Mouse (Mus musculus) macrophage (primary cell): ENCODE data around the gene Scamp4. TPM values are rescaled to one million over a fixed set of nuclear protein-coding genes. Genes with fewer than 3 reads are reported as not detected.

ENCODE experiments used
- H3K27ac ChIP-seq: fragments of 350-480 bp; formaldehyde crosslinking; 2 replicates; pipeline ENCODE4 v1.9.0; 2021
- H3K36me3 ChIP-seq: fragments of 350-480 bp; formaldehyde crosslinking; 2 replicates; pipeline ENCODE4 v1.9.0; 2021; ENCODE audit errors: inconsistent target
- H3K4me3 ChIP-seq: fragments of 350-480 bp; formaldehyde crosslinking; 2 replicates; pipeline ENCODE4 v1.9.0; 2021; ENCODE audit errors: inconsistent target
- H3K79me2 ChIP-seq: fragments of 350-480 bp; formaldehyde crosslinking; 2 replicates; pipeline ENCODE4 v1.9.0; 2021; ENCODE audit errors: inconsistent target
- WGBS: methylation state at CpG from one replicate; pipeline ENCODE4 v1.1.7; 2026; ENCODE audit warnings: inconsistent platforms; ENCODE audit not compliant: missing documents; 5-methylcytosine and 5-hydroxymethylcytosine counted together
- polyA plus RNA-seq: library from polyadenylated mRNA; stranded (reverse); fragments of 250-400 nt; gene quantifications from 3 replicates; pipeline ENCODE4 v1.2.4, GENCODE M21; 2018; ENCODE audit warnings: inconsistent platforms

The Scamp4 gene
- polyA plus RNA-seq, 1 experiment from 2014 or later = 34.4 TPM

DNA sequence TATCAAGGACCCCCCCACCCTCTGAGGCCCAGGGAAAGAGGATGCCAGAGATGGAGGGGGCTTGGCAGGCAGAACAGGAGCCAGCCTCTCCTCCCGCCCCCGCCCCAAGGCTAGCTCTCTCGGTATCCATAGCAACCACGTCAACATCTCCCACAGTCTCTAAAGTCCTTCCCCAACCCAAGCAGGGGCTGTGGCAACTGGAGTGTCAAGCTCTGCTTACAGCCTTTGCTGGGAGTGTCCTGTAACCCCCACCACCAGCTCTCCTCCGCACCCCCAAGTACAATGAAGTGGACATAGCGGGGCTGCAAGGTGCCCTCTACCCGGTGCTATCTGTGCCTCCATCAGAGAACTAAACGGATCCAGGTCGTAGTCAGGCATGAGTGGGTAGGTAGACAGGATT, 28.7 kb upstream of the Scamp4 start:
- H3K27ac ChIP-seq = no peak overlapping the region
- H3K79me2 ChIP-seq = peaks cover 71% of the 10 kb centered on the region
- H3K4me3 ChIP-seq = no peak overlapping the region
- H3K36me3 ChIP-seq = no peaks in the 10 kb centered on the region
- 97% methylated on average over 7 of the region's 9 CpGs for WGBS

DNA sequence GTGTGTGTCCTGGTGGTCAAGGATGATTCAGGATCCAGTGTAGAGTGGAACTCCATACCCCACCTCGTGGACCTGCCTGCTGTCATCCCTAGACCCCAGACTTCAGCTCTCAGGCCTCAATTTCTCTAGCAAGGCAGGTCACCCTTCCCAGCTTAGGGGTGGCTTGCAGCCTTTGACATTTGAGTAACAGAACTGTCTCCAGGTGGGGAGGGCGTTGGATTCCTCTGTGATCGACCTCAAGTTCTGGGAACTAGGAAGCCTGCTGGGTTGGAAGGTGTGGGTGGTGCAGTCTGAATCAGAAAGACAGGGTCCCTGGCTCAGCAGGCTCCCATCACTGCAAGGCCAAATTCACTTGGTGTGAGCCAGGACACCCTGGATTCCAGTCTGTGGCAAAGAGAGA, 27.8 kb upstream of the Scamp4 start:
- Histone ChIP-seq H3K79me2 (peaks cover 64% of the 10 kb centered on the region), H3K27ac (no peak overlapping the region), H3K36me3 (no peaks in the 10 kb centered on the region), H3K4me3 (no peak overlapping the region)
- 87% methylated on average over 3 of the region's 3 CpGs for WGBS

DNA sequence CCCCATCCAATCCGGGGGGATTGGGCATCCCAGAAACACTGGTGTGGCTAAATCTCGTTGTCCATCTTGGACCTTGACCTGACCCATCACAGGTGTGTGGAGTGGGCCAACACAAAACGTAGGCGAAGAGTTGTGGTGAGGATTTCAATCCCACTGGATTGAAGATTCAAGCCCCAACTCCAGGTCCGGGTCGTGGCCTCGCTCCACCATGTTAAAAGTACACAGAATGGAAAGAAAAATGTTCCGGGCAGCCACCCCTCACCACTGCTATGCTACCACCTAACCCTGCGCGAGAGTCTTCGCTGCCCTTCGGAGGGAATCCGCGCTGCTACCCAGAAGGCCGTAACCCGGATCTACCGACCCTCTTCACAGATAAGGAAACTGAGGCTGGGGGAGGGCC, 26.7 kb upstream of the Scamp4 start:
- no peaks in the 10 kb centered on the region for H3K36me3 ChIP-seq
- whole genome bisulfite sequencing = 16% methylated on average over 17 of the region's 17 CpGs
- no peak overlapping the region for H3K27ac ChIP-seq

DNA sequence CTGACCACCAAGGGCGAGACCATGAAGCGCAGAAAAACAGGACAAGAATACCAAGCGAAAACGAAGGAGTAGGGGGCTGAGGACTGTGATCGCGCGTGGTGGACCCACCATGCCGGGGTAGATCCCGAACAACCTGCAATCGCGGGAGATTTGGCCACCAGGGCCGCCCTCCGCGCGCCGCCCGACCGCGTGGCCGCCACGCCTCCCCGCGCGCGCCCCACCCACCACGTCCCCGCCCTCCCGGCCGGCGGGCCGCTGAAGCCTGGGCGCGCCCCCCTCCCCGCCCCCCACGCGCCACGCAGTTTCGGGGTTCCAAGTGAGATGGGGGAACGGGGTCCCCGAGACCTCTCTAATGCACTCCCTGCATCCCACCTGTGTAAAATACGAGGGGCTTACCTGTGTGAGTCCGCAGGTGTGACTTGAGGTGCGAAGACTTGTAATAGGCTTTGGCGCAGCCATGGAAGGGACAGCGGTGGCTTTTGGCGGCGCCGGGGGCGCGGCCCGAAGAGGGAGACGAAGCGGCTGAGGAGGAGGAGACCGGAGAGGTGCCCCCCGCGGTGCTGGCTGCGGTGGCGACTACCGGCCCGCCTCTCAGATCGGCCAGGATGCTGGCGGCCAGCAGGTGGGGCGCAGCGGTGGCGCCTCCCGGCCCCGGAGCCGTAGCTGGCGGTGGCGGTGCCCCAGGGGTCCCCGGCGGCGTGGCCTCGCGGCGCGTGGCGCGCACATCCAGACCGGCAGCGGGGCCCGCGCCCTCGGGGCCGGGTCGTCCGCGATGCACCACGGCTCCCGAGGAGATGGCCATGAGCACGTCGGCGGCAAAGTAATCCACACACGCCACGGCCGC, 26.1 kb upstream of the Scamp4 start:
- WGBS = under 1% methylated on average over 79 of the region's 96 CpGs
- peak overlapping the region; percentile 62 for H3K4me3 ChIP-seq
- peaks cover 47% of the 10 kb centered on the region for H3K79me2 ChIP-seq
- H3K27ac ChIP-seq = no peak overlapping the region
- no peaks in the 10 kb centered on the region for H3K36me3 ChIP-seq

More for the DNA sequence above, 26.7 kb upstream of the Scamp4 start:
- peaks cover 54% of the 10 kb centered on the region for H3K79me2 ChIP-seq
- H3K4me3 ChIP-seq = peak overlapping the region; percentile 62

DNA sequence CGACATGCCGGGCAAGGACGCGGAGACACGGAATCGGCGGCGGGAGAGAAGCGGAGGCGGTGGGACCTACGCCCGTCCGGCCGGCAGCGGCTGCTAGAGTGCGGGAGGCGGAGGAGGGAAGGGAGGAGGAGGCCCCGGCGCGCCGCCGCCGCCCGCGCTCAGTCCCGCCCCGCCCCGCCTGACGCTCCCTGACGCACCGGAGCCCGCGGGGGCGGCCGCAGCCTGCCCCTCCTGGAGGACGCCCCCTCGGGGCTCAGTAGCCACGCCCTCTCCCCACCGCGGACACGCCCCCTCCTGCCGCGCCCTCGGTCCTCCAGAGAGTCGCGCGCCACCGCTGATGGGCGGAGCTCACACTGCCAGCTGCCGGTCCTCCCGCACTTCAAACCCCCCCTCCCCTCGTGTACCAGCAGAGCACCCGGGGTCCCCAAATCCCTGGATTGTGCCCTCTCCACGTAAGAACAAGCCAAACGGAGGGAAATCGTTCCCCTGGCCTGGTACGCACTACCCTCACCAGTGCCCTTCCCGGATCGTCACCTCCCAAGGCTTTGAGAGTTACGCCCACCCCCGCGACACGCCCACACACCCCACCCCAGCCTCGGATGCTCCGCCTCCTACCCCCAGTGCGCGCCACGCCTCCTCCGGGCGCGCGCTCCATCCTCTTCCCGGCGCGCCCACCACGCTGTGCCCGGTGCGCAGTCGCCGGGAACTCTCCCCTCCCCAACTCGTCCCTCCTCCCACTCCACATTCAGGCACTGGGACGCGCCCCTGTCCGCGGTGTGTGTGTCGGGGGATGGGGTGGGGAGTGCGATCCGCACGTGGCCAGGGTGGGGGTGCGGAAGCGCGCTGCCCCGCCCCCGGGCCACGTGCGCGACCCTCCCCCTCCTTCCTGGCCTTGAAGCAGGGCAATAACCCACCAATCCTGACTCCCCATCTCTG, 25.2 kb upstream of the Scamp4 start, which contains the start of gene Klf16:
Gene Klf16, minus strand, starts transcription at position 127 of the 936 bp plus-strand sequence.
- under 1% methylated on average over 81 of the region's 97 CpGs for WGBS
- Histone ChIP-seq H3K27ac (peak within 1 kb of the TSS; percentile 84), H3K79me2 (peaks cover 38% of the 10 kb centered on the region), H3K4me3 (peak within 1 kb of the TSS; percentile 62), H3K36me3 (no peaks in the 10 kb centered on the region)

DNA sequence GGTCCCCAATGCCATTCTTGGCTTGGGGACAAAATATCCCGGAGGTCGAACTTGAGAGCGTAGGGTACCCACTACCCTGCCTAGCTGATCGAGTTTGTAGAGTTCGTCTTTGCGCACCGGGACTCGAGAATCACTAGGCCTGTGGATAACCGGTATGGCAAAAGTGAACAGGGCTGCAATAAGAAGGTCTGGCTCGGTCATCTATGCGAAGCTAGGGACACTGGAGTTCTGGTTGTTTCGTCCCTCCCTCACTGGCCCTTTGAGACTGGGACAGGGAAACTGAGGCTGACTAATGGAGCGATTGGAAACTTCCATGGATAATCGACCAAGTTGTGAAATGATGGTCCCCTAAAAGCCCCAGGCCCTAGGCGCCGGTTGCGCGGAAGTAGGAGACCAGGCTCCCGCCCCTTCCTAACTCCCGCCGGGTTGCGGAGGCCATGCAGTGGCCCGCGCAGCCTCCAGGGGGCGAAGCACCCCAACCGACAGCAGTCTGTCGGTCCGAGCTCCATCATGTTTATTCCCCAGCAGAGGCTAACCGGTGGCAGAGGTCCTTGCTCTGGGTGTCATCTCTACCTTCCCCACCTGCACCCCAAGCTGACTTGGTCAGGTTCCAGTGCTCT, 24.4 kb upstream of the Scamp4 start:
- 0% methylated on average over 29 of the region's 29 CpGs for WGBS
- H3K79me2 ChIP-seq = peaks cover 31% of the 10 kb centered on the region
- H3K27ac ChIP-seq = peak overlapping the region; percentile 84
- H3K4me3 ChIP-seq = peak overlapping the region; percentile 31
- H3K36me3 ChIP-seq = no peaks in the 10 kb centered on the region; the same call in 1 of the 2 replicates

DNA sequence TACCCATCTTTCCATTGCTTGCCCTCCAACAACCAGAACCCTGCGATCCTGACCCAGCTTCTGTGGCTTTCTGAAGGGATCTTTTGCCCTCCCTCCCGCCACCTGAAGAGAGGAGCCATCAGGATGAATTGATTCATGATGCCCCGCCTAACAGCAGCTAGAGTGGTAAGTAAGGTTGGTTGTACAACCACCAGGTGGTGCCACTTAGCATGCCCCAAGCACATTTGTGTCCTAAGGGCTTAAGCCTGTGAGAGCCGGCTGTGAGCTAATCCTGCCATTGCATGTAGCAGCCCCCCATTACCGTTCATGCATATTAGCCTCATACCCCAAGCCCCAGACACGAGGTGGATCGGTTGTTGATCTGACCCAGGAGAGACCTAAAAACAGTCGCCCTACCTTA, 23.8 kb upstream of the Scamp4 start:
- Histone ChIP-seq H3K36me3 (peaks cover 2% of the 10 kb centered on the region; the same call in 1 of the 2 replicates), H3K79me2 (peaks cover 24% of the 10 kb centered on the region), H3K27ac (no peak overlapping the region), H3K4me3 (no peak overlapping the region)
- WGBS = 12% methylated on average over 8 of the region's 8 CpGs

DNA sequence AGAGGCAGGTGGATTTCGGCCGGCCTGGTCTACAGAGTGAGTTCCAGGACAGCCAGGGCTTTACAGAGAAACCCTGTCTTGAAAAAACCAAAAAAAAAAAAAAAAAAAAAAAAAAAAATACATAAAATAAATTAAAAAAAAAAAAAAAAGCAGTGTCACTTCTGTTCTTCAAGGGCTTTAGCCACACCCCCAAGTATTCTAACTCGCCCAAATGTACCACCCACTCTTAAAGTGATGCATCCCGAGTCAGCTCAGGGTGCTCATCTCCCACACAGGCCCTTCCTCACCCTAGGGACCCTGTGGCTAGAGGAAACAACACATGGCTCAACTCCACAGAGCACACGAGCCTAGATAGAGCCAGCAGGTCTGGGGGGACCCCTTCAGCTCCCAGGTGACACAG, 19.6 kb upstream of the Scamp4 start:
- WGBS = 86% methylated on average over 5 of the region's 5 CpGs
- Histone ChIP-seq H3K36me3 (peaks cover 24% of the 10 kb centered on the region; the same call in 1 of the 2 replicates), H3K79me2 (peaks cover 34% of the 10 kb centered on the region), H3K4me3 (no peak overlapping the region), H3K27ac (no peak overlapping the region)

DNA sequence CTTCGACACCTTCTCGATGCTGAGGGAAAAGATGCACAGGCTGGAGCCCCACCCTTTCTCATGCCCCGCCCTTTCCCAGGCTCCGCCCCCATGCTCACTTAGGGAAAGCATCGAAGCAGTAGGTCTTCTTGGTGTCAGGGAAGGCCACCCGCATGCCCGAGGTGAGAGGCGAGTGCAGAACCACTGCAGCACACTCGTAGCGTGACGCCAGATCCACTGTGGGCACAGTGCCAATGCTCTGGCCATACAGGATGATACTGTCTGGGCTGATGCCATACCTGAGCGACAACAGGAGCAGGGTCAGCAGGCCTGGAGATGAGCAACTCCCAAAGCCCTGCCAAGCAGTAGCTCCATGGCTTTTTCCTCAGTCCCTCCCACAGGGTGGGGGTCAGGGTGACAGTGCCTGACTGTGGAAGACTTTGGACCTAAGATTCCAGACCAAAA, 18.6 kb upstream of the Scamp4 start:
- Histone ChIP-seq H3K79me2 (peaks cover 44% of the 10 kb centered on the region), H3K4me3 (no peak overlapping the region), H3K27ac (no peak overlapping the region), H3K36me3 (peaks cover 24% of the 10 kb centered on the region; the same call in 1 of the 2 replicates)
- WGBS = 84% methylated on average over 12 of the region's 12 CpGs

DNA sequence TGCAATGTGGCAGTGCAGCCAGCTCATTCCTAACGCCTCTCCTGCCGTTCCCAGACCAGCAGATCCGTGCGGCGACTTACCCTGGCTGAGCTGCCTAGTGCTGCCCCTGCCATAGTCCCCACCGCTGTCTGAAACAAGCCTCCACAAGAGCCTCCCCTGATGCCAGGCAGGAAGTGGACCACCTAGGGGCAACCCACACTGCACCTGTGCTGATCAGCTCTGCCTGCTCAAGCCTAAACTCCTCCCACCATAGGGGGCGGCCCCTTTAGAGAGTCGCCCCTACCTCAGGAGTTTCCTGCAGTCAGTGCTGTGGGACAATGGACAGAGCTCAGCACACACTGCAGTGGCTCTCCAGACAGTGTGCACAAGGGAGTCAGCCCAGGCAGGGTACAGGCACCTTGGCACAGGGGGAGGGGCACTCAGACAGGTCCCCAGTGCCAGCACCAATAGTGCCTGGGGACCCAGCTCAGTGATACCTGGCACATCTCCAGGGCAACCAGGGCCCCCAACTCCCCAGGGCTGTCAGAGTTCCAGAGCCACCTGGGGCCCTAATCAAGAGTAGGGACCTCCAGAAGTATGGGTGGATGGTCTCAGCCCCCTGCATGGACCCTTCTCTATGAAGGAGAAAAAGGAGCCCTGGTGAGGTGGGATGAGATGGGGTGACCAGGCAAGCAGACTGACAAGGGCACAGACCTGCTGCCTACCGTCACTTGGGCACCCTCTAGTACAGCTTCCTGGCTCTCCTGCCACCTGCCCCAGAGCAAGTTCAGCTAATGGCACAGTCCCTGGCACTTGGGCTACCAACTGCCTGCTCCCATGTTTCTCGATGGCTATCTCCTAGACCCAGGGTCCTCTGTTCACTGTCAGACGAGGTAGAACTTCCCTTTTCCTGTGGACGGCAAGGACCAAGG, 17.8 kb upstream of the Scamp4 start:
- no peak overlapping the region for H3K27ac ChIP-seq

DNA sequence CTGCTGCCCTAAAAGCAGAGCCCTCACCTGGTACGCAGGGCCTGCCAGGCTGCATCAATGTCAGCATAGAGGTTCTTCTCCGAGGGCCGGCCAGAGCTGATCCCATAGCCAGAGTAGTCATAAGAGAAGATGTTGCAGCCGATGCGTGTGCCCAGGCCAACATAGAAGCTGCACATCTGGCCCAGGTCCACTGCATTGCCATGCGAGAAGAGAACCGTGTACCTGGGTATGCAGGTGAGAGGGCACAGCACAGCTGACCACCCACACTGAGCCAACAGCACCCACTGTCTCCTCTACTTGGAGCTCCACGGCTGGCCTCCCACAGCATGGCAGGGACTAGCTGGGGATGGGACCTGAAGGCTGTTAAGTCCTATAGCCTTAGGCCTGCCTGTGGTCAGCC, 17.1 kb upstream of the Scamp4 start:
- H3K36me3 ChIP-seq = peaks cover 24% of the 10 kb centered on the region; the same call in 1 of the 2 replicates
- WGBS = 98% methylated on average over 8 of the region's 8 CpGs
- no peak overlapping the region for H3K27ac ChIP-seq

More for the DNA sequence above, 17.8 kb upstream of the Scamp4 start:
- H3K36me3 ChIP-seq = peaks cover 24% of the 10 kb centered on the region; the same call in 1 of the 2 replicates
- peaks cover 52% of the 10 kb centered on the region for H3K79me2 ChIP-seq
- 83% methylated on average over 12 of the region's 12 CpGs for WGBS
- H3K4me3 ChIP-seq = no peak overlapping the region

DNA sequence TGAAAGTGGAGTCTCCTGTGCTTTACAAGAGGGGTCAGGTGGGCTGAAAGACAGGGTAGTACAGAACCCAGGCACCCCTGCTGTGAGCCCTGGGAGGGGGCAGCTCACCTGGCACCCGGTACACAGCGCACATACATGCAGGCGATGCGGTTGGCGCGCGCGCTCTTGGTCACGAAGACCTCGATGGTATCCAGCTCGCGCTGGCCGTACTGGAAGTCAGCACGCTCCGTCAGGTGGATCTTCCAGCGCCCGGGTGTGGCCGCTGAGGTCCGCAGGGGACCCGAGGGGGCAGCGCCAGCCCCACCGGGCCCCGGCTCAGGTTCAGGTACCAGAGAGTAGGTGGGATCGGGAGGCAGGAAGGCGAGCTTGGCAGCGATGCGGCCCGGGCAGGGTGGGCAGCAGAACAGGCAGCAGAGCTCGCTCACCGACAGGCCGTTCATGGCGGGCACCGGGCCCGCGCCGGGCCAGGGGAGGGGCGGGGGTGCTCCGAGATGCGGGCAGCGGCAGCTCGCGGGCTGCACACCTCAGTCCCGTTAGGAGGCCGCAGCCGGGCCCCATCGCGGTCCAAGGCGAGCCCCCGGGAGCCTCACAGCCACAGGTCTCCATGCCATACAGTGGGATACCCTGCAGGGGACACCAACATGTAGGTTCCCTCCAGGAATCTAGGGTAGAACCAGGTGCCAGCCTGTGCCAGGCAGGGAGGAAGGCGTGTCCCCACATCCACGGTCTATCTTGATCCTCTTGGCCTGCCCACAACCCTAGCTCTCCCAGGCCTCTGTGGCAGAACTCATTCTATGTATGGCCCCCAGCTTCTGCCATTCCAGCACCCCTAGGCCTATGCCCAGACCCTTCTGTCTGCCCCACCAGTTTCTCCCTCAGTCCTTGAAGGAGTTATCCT, 16.0 kb upstream of the Scamp4 start:
- peaks cover 52% of the 10 kb centered on the region for H3K79me2 ChIP-seq
- 0 out of 2 replicates have a peak overlapping the region, but pooled peaks have one; percentile 4 for H3K27ac ChIP-seq
- 91% methylated on average over 10 of the region's 51 CpGs for WGBS
- no peak overlapping the region for H3K4me3 ChIP-seq
- peaks cover 24% of the 10 kb centered on the region; the same call in 1 of the 2 replicates for H3K36me3 ChIP-seq

More for the DNA sequence above, 17.1 kb upstream of the Scamp4 start:
- Histone ChIP-seq H3K79me2 (peaks cover 52% of the 10 kb centered on the region), H3K4me3 (no peak overlapping the region)
